Mouse (Mus musculus) right cerebral cortex, postnatal 10 days (tissue): ENCODE data around the gene Fam193b.
A peak's percentile ranks its signal among the peaks of the same experiment; 100 is the strongest.

ENCODE experiments used
- DNase-seq, 2 experiments: peaks; one replicate each; pipeline ENCODE4 v3.0.0; 2021; ENCODE audit warnings: low spot score in 2 of 2

The Fam193b gene

GRCm38 (mm10) chr13:55498906-55499305 is 72.0 kb downstream of the Fam193b start:
- no peak for DNase-seq

- DNase-seq, result no peak
Observed at GRCm38 (mm10) chr13:55496661-55497060, 74.3 kb downstream of the Fam193b start.

GRCm38 (mm10) chr13:55495702-55496101 is 75.2 kb downstream of the Fam193b start:
- DNase-seq, result no peak

GRCm38 (mm10) chr13:55494883-55495621 is 75.9 kb downstream of the Fam193b start:
- peak in 1 of 2 experiments; percentile 56 for DNase-seq

- DNase-seq, result no peak
Observed at GRCm38 (mm10) chr13:55494257-55494656, 76.7 kb downstream of the Fam193b start.
